Mouse (Mus musculus) bone marrow macrophage, adult 2 months (primary cell): ENCODE data around the gene Nsmce1.

Experiments used
- CTCF ChIP-seq: IDR thresholded peaks from 2 replicates; pipeline ENCODE4 v1.5.1; 2012; ENCODE audit warnings: low read depth, mild to moderate bottlenecking, low read length, moderate library complexity
- POLR2A ChIP-seq: IDR thresholded peaks from 2 replicates; pipeline ENCODE4 v1.6.1; 2012; ENCODE audit warnings: mild to moderate bottlenecking, low read depth, low read length, borderline replicate concordance

- TF ChIP-seq CTCF (no peak), POLR2A (no peak)
Observed at GRCm38 (mm10) chr7:125462200-125462599, 29.2 kb downstream of the Nsmce1 start.
